Mouse (Mus musculus) lung, postnatal 0 days (tissue): ENCODE data around the gene Nipal4.

Source experiments
- CTCF ChIP-seq: IDR thresholded peaks from 2 replicates; pipeline ENCODE4 v1.5.1; 2016; ENCODE audit warnings: antibody characterized with exemption, mild to moderate bottlenecking
- EP300 ChIP-seq: IDR thresholded peaks from 2 replicates; pipeline ENCODE4 v1.6.1; 2016; ENCODE audit warnings: antibody characterized with exemption, mild to moderate bottlenecking, control low read depth

GRCm38 (mm10) chr11:46134899-46135298 lies 31.4 kb downstream of the Nipal4 start:
- no peak for TF ChIP-seq EP300
- no peak for TF ChIP-seq CTCF
